14 mouse cellular contexts compared by ENCODE assay signal in genomic region chr4:37386882-37387281, GRCm38 (mm10).
"Had no signal": no experiment of that assay in that cellular context is flagged by ENCODE, and none has a peak within 500 bp of the region (broad histone marks: within the 10 kb centered on the region; RNA-seq: fewer than 3 reads in every experiment).

No protein-coding gene starts in this region.

- H3K9me3 ChIP-seq: limb, embryonic 10.5 days; liver, embryonic 15.5 days; midbrain, embryonic 15.5 days; neural tube, embryonic 12.5 days; stomach, embryonic 15.5 days had no signal

- ATAC-seq: lung, postnatal 0 days; midbrain, embryonic 15.5 days had no signal

- DNase-seq: kidney, postnatal 10 days; lung, adult 2 months; lung, postnatal 36 days; right cerebral cortex, postnatal 14 days; thymus, adult 2 months; thymus, postnatal 25 days had no signal

- H3K4me1 ChIP-seq: liver, embryonic 15.5 days; midbrain, embryonic 15.5 days; neural tube, embryonic 12.5 days; stomach, embryonic 15.5 days had no signal

- H3K4me2 ChIP-seq: liver, embryonic 11.5 days; liver, embryonic 15.5 days; midbrain, embryonic 11.5 days; midbrain, embryonic 15.5 days; neural tube, embryonic 12.5 days; stomach, embryonic 15.5 days had no signal

- H3K9ac ChIP-seq: liver, embryonic 15.5 days; midbrain, embryonic 15.5 days; neural tube, embryonic 12.5 days; stomach, embryonic 15.5 days had no signal

- H3K4me3 ChIP-seq: limb, embryonic 10.5 days; liver, embryonic 15.5 days; midbrain, embryonic 15.5 days; neural tube, embryonic 12.5 days; stomach, embryonic 15.5 days had no signal

- H3K36me3 ChIP-seq: limb, embryonic 10.5 days; liver, embryonic 15.5 days; midbrain, embryonic 15.5 days; neural tube, embryonic 12.5 days; stomach, embryonic 15.5 days had no signal

- H3K27ac ChIP-seq: limb, embryonic 10.5 days; liver, embryonic 15.5 days; midbrain, embryonic 15.5 days; neural tube, embryonic 12.5 days; stomach, embryonic 15.5 days had no signal

- H3K27me3 ChIP-seq: liver, embryonic 15.5 days; midbrain, embryonic 15.5 days; neural tube, embryonic 12.5 days; stomach, embryonic 15.5 days had no signal
